Mouse (Mus musculus) heart, adult 11 months (tissue): Measurements from ENCODE around the gene Pde4c.

Experiments
- DNase-seq: peaks from one replicate; pipeline ENCODE4 v3.0.0; 2022

The Pde4c gene

DNA sequence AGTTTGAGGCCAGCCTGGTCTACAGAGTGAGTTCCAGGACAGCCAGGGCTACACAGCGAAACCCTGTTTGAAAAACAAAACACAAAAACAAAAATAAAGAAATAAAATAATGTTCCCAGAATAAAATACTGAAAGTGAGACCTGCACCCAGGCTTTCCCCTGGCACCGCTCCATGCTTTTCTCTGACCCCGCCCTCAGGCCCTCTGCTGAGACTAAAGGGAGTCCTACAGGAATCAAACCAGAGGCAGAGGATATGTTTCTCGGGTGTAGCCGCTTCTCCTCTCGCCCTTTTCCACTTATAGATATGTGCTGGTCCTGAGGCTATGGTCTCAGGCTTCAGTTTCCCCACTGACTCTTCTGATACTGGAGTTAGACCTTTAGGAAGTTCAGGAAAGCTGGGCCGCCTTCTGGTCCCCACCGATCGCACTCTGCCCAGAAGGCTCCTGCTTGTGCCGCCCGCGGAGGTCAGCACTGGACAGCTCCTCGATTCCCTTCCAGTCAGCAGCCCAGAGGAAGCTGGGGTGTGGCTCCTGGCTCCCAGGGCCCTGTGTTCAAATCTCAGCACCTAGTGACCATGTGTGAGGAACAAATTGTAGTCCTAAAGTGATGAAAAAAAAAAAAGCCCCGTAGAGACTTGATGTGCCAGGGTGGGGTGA is 2.4 kb downstream of the Pde4c start:
- DNase-seq = peak; percentile 88

DNA sequence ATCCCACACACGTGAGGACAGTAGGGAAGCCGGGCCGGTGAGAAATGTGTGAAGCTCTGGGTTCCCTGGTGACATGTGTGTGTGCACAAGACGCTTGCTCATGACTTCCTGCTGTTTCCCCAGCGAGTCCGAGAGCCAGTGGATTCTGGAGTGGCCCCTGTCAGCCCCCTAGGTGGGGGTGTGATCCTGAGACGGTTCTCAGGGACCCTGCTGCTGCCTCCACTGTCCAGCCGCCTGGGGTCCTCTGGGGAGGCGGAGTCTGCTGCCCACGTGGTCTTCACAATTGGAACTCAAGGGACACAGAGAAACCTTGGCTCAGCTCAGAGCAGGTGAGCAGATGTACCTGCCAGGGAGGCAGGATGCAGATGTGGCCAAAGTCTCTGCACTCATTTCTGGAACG is 3.2 kb downstream of the Pde4c start:
- DNase-seq = peak; percentile 90

DNA sequence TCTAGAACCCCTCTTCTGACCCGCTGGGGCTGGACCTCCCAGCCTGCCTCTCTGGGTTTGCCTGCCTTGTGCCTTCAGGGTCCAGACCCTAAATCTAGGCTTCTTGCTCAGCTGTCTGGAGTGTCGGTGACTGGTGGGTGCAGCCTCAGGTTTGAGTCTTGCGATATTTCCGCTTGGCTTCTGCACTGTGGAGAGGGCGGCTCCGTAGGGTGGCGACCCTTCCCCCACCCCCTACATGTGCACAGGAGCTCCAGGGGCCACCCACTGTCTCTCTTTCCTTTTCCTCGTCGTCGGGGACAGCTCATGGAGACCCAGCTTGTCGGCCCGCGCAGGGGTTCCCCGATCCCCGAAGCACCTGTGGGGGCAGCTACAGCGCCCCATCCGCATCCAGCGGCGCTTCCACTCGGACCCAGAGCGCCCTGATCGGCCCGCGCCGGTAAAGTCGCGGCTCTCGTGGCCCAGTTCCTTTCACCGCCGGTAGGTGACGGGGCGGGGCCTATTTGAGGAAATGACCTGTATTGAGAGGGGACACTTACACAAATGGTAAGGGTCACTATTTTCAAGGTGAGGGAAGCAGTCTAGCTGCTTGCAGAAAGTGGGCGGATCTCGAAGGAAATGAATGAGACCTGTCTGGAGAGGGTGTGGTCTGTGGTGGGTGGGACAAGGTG is 6.4 kb downstream of the Pde4c start:
- DNase-seq = peak; percentile 88

DNA sequence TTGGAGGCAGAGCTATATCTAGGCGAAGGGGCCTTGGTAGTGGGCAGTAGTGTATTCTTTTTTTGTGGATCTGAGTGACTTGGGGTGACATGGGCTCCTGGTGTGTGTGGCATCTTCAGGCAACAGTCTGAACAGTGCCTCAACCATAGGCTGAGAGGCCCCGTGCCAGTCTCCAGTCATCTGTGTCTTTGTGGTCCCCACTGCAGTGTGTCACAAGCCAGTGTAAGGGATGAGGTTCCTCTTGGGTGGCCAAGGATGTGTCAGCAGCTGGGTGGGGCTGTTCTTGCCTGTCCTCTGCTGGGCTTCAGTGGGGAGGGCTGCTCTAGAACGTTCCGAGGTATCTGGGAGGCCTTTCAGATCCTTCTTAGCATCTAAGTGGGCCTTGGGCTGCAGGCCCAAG is 7.4 kb downstream of the Pde4c start:
- peak; percentile 89 for DNase-seq

DNA sequence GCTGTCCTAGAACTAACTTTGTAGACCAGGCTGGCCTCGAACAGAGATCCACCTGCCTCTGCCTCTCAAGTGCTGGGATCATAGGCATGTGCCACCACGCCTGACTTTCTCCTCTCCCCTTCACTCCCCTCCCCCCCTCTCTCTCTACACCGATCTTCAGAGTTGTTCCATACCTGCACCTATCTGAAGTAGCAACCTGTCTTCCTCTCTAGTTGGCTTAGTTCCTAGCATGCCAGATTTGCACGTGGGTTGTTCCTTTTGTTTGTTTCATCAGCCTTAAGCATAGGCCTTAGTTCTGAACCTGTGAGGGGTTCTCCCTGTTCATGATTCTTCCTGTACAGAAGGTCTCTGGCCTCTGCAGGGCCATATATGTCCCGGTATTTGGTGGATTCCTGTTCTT is 14.2 kb downstream of the Pde4c start:
- no peak for DNase-seq

DNA sequence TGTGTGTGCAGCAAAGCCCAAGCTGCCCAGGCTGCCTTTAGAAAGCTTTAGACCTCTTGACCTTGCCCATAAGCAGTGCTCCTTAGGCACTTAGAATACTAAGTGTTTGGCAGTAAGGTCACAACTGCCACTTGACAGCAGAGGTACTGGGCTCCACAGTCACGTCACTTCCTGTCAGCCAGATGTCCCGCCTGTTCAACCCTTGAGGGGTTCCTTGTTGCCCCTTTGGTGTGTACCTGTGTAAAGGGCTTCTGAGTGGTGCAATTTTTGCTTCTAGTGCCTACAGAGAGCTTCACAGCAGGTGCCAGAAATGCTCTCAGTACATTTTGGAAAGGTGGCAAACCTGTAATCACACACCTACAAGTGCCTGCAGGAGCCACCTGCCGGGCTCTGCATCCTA is 14.7 kb downstream of the Pde4c start:
- DNase-seq = no peak

DNA sequence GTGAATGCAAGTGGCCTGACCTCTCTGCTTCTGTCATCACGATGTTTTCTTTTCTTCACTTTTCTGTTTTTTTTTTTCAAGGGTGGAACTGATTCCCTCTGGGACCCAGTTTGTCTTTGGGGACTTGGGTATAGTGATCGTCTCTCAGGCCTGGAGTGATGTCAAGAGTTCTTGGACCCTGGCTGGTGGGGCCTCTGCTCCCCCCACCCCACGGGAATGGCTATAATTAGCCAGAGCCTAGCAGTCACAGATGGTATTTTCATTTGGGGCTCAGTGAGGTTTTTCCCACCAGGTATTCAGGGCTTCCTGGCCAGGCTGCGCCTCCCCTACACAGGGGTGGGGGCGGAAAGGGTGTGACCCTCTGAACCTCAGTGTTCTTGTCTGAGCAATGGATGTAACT is 18.1 kb downstream of the Pde4c start:
- DNase-seq = peak; percentile 96

DNA sequence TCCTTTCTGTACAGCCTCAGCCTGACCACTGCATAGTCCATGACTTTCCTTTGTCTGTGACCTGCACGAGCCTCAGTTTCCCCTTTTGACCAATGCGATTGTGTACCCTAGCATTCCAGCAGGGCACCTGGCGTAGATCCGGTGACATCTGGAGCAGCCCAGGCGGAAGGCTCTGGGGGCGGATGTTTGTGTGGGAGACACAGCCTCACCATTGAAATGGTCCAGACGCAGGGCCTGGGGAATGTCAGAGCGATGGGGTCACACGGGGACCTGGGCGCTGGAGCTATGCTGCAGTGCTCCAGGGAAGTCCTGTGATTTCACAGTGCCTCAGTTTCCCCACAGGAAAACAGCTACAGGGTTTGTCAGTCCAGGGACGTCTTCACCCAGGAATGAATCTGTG is 18.7 kb downstream of the Pde4c start:
- DNase-seq = peak; percentile 95

DNA sequence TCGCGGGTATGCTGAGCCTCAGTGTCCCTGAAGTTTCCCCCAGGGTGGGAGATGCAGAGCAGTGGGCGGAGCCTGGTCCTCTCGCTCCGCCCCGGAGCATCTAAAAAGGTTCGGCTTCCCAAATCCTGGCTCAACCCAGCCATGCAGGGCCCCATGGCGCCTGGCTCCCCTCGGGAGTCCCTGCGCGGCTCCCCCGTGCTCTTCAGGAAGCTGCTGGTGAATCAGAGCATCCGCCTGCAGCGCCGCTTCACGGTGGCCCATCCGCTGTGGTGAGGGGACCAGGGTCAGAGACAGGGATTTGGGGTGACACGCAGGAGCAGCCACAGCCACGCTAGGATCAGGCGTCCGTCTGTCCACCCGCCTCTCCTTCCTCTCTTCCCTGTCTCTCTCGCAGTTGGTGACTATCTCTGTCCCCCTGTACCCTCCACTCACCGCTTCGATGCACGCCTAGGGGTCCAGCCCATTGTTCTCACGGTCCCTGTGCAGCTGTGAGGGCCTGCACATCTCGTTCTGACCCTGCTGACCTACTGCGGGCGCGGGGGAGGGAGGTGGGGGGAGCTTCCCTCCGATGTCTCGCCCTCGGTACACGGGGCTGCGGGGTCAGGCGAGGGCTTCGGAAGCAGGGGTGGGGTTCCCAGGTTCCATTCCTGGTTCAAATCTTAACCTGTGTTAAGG is 19.6 kb downstream of the Pde4c start:
- peak; percentile 98 for DNase-seq

DNA sequence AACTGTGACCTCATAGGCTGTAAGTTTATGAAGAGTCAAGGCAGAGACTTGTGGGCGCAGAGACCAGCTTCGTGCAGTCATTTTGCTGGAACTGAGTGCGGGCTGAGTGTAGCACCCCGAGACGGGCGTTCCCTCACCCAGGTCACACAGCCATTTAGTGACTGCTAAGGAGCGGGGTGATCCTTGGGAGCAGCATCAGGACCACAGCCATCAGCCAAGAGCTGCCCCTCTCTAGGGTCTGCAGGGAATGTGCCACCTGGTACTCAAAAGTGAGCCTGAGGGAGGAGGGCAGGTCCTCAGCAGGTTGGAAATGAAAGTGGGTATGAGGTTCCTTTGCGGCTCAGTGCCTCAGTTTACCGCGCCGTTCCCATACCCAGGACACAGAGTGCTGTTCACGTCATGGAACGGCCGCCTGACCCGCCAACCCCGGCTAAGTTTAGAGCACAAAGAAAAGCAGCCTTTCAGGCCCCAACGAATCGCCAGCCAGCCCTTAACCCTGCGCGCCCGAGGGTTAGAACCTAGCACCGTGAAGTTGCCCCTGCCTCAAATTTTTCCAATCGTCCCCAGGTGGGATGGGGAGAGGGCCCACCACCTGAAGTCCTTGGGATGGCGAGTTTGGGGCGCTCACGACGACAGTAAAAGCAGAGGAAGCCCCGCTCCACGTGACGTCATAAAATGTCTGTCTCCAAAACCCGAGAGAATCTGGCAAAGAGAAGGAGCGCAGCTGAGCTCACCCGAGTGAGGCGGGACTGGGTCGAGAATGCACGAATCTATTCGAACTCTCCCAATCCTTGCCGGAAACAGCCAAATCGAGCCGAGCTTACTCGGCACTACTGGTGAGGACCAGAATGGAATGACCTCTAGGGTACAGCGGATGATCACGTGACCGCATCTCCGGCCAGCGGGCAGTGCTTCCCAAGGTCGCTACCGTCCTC is 20.4 kb downstream of the Pde4c start:
- peak; percentile 99 for DNase-seq

DNA sequence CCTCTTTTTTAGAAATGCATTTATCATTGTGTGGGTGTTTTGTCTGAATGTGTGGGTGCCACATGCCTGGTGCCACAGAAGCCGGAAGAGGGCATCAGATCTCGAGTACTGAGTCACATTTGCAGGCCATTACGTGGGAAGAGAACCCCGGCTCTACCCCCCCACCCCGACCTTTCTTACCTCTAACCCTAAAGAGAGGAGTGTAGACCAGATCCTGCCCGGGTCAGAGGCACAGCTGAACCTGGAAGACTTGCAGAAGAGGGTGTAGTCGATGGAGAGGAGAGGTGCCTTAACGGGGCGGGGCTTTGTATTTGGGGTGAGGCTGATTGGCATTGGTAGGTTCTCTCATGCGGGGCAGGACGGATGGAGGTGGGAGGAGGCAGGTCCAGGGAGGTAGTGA is 21.3 kb downstream of the Pde4c start:
- peak; percentile 95 for DNase-seq

DNA sequence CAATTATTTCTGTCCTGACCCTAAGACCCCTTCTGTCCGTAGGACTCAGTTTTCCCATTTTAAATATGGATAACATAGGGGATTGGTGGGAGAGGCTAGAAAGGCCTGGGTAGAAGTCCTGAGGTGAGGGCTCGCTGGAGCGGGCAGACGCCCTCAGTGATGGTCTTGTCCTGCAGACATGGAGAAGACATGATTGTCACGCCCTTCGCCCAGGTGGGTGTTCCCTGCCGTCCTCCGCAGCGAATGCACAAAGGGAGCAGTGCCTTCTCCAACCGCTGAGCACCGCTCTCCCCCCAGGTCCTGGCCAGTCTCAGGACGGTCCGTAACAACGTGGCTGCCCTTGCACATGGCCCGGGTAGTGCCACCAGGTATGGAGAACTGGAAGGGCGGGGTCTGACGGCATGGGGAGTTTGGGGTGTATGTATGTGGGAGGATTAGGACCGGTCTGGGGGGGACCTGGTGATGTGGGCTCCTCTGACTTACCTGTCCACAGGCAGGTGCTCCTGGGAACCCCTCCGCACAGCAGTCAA is 22.2 kb downstream of the Pde4c start:
- peak; percentile 91 for DNase-seq

DNA sequence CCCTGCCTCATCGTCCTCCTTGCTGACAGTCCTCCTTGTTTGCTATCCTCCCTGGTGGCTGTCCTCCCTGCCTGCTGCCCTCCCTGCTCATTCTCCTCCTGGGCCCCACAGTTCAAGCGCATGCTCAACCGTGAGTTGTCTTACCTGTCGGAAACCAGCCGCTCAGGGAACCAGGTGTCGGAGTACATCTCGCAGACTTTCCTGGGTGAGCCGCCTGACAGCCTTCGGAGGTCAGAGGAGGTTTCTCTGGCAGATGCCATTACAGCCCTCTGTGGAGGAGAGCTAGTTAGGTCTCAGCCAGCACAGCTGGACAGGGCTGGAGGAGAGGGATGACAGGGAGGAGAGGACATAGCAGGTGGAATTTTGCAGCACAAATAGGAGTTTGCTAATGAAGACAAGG is 23.2 kb downstream of the Pde4c start:
- DNase-seq = peak; percentile 92

DNA sequence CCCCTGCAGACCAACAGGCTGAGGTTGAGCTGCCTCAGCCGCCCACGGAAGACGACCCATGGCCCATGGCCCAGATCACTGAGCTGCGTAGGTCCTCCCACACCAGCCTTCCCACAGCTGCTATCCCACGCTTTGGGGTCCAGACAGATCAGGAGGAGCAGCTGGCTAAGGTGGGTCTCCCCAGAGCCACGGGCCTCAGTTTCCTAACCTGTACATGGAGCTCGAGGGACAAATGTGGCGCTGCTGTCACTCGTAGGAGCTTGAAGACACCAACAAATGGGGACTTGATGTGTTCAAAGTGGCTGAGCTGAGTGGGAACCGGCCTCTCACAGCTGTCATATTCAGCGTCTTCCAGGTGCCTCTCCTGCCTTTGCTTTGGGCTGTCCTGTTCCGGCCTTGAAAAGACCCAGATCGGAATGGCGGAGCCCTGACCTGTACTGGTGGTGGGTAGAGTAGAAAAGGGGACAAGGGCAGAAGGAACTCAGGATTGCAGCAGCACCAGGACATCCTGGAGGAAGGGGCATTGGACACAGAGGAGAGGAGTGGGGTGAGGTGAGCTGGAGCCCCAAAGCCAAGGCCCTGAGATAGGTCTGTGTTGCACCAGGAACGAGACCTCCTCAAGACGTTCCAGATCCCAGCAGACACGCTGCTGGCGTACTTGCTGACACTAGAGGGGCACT is 23.8 kb downstream of the Pde4c start:
- DNase-seq = peak; percentile 93

DNA sequence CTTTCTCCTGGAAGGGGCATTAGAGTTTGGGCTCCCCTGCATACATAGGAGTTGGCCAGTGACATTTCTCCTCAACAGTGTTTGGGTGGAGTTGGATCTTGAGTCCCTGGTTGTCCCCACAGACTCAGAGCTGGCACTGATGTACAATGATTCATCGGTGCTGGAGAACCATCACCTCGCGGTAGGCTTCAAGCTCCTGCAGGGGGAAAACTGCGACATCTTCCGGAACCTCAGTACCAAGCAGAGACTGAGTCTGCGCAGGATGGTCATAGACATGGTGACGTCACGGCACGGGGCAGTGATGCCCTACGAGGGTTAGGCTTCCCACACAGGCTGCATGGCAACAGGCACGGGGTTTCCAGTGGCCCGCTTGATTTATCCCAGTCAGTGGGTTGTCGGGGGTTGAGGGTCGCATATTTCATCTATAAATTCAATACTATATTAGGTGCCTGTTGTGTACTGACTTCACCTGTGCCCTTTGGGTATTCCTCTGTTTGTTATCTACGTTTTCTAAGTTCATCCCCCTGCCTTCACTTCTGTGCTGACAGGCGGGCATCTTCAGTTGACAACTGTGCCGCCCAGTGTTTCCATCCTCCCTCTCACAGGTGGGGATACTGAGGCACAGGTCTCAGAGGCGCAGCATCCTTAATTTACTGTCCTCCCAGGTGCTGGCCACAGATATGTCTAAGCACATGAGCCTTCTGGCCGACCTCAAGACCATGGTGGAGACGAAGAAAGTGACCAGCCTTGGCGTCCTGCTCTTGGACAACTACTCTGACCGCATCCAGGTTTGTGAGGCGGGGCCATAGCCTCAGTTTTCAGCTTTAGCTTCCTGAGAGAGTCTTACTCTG is 25.0 kb downstream of the Pde4c start:
- DNase-seq = peak; percentile 94

DNA sequence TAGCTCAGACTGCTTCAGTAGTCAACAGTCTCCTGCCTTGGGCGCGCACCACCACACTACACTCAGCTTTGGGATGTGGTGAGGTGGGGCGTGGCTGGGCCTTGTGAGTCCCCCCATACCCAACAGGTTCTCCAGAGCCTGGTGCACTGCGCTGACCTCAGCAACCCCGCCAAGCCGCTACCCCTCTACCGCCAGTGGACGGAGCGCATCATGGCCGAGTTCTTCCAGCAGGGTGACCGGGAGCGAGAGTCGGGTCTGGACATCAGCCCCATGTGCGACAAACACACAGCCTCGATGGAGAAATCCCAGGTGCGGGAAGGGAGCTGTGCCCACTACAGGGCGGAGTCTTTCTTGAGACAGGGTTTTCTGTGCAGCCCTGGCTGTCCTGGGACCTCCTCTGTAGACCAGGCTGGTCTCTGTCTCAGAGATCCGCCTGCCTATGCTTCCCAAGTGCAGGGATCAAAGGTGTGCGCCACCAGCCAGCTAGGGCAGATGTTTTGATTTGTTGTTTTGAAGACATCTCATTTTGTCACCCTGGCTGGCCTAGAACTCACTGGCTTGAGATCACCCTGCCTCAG is 25.7 kb downstream of the Pde4c start:
- peak; percentile 93 for DNase-seq

DNA sequence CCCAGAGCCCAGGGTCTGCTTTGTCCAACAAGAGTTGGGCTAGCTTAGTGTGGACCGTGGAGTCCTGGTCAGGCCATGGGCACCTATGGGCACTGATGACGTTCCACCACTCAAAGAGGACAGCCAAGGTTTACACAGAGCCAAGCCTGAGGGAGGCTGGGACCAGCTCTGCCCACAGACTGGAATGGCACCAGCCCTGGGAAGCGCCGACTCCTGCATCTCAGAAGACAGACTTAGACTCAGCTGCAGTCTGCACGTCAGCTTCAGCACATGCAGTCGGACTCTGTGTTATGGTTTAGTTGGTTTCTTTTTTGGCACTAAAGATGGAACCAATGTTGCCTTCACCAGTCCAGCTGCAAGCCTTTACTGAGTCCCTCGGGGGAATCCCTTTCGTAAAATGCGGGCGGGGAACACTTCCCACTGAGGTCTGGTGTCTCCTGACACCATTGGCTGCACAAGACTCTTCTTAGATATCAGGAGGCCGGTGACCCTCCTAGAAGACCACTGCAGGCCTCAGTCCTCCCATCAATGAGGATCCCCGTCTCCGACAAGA is 26.7 kb downstream of the Pde4c start:
- DNase-seq = peak; percentile 97

DNA sequence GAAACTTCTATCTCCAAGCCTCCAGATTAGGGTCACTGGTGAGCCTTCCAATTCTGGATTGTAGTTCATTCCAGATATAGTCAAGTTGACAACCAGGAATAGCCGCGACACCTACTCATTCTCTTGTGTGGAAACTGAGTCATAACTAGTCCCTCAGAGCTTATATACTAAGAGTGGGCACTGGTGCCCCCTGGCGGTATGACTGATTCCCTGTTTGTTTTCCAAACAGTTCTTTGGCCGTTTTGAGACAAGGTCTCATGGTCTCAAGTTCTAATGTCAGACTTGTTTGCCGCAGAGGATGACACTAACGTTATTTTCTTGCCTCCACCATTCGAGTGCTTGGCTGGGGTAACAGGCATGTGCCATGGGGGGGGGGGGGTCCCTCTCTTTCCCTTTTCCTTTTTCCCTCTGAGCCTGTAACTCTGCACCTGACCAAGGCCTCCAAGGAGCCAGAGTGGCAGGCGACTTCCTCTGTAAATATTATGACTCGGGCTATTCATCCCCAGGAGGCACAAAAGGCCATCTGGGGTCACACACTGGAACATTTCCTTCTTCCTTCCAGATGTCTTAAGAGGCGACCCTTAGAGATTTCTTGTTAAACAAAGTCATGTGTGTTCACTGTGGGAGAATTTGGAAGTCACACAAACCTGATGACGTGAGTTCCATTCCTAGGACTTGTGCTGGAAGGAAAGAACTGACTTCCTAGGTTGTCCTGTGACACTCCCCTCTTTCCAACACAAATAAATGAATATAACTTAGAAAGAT is 28.7 kb downstream of the Pde4c start:
- DNase-seq = peak; percentile 99

DNA sequence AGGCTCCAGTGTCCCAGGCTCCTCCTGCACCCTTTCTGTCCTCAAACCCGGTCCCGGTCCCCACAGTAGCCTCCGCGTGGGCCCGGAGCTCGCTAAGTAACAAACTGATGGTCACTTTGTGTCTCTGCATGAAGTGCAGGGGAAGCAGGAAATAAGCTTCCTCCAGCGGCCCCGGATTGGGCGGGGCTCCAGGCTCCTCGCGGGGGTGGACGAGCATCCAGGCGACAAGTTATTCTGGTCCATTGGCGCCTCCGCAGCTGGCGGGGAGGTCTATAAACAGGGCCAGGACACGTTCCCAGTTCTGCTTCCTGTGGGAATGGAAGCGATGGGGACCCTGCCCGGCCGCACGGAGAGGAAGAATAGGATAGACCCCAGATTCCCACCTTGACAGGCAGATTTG is 29.6 kb downstream of the Pde4c start:
- DNase-seq = peak; percentile 100
